In the genomic region with DNA sequence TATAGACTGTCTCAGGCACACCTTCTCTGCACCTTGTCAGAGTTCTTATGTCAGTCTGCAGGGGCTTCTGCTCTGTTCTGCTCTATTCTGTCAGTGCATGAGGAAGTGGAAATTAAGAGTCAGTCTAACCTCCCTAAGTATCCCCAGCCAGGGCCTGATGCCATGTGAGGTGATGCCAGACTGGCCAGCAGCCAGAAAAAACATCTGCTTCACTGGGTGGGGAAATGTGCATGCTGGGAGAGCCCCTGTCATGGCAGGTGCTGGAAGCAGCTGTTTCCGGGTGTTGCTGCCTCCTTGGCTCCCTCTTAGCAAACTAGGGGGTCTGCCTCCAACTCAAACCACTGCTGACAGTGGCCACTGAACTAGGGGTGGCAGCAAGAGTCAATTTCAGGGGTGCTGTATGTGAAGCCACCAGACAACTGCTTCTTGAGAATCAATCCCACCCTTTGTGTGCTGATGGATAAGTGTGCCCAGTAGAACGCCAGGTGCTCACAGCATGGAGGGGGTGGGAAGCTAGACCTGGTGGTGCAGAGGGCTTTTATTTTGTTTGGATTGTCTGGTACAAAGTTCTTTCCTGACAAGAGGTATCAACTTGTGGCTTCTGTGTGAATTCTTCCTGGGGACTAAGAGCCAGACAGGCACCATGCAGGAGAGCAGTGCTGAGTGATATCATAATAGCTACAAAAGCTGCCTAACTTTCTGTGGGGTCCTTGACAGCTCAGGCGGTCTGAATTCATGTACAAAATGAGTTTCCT, we compare ENCODE assay signal across 8 mouse cellular contexts. TPM values are rescaled to one million over a fixed set of nuclear protein-coding genes. Genes with fewer than 3 reads are reported as not detected.
A peak's percentile ranks its signal among the peaks of the same experiment; 100 is the strongest.
DNase-seq lines count a peak whose midpoint lies in the region; ATAC-seq lines count a peak whose summit lies in the region.

No protein-coding gene starts in this region.

- no peak overlapping the region for H3K4me3 ChIP-seq in intestine, embryonic 15.5 days (replicated peaks)
- H3K4me3 ChIP-seq in lung, embryonic 16.5 days (ENCODE audit: low read length), result no peak overlapping the region

- no peak overlapping the region for H3K27ac ChIP-seq in intestine, embryonic 15.5 days
- H3K27ac ChIP-seq in lung, embryonic 16.5 days (ENCODE audit: low read length), result no peak overlapping the region

- no peaks in the 10 kb centered on the region for H3K9me3 ChIP-seq in intestine, embryonic 15.5 days
- no peaks in the 10 kb centered on the region for H3K9me3 ChIP-seq in lung, embryonic 16.5 days (ENCODE audit: control insufficient read depth, low read length)

- H3K4me2 ChIP-seq in intestine, embryonic 15.5 days (replicated peaks), result no peak overlapping the region
- no peak overlapping the region for H3K4me2 ChIP-seq in lung, embryonic 16.5 days (ENCODE audit: low read depth, low read length)

- no peaks in the 10 kb centered on the region for H3K27me3 ChIP-seq in intestine, embryonic 15.5 days (replicated peaks)
- no peaks in the 10 kb centered on the region for H3K27me3 ChIP-seq in lung, embryonic 16.5 days (ENCODE audit: control insufficient read depth, insufficient read depth, low read depth, low read length)
- H3K27me3 ChIP-seq in splenic B cell, adult 2 months (ENCODE audit: control insufficient read depth, insufficient read depth, low read length, poor library complexity, severe bottlenecking), result no peaks in the 10 kb centered on the region

- WGBS in intestine, embryonic 15.5 days, result 43% methylated on average over 3 of the region's 3 CpGs
- 25% methylated on average over 3 of the region's 3 CpGs for WGBS in lung, embryonic 16.5 days

- peak; percentile 69 to 72 for DNase-seq in layer of hippocampus, postnatal 10 days (ENCODE audit: low spot score in 2 of 2)
- no peak for DNase-seq in layer of hippocampus, adult 9-11 months
- peak; percentile 23 for DNase-seq in adrenal gland, adult 8-10 months
- DNase-seq in gastrocnemius, postnatal 4 days (ENCODE audit: low spot score in 2 of 2), result peak; percentile 68 to 80
- peak; percentile 22 for DNase-seq in splenic B cell, adult 2 months (ENCODE audit: low read depth, low spot score)
- DNase-seq in urinary bladder, postnatal 10 days (ENCODE audit: low spot score), result no peak

- H3K36me3 ChIP-seq in intestine, embryonic 15.5 days, result no peaks in the 10 kb centered on the region
- H3K36me3 ChIP-seq in lung, embryonic 16.5 days (ENCODE audit: control insufficient read depth, insufficient read depth, low read length), result no peaks in the 10 kb centered on the region
- H3K36me3 ChIP-seq in splenic B cell, adult 2 months (ENCODE audit: control insufficient read depth, insufficient read depth, low read length, poor library complexity, severe bottlenecking), result no peaks in the 10 kb centered on the region

- no peak overlapping the region for H3K9ac ChIP-seq in intestine, embryonic 15.5 days
- no peak overlapping the region for H3K9ac ChIP-seq in lung, embryonic 16.5 days (ENCODE audit: low read length)

- peak; percentile 71 for ATAC-seq in intestine, embryonic 15.5 days
- peak; percentile 60 for ATAC-seq in lung, embryonic 16.5 days (ENCODE audit: low read depth)

- 0 out of 2 replicates have a peak, but pooled peaks cover 5% of the 10 kb centered on the region for H3K4me1 ChIP-seq in intestine, embryonic 15.5 days (replicated peaks)
- H3K4me1 ChIP-seq in lung, embryonic 16.5 days (replicated peaks; ENCODE audit: control insufficient read depth, insufficient read depth, low read length), result peaks cover 5% of the 10 kb centered on the region

RNA-seq across cellular contexts. Expression of gene Cmpk2, which starts 56.1 kb away (rescaled TPM):
- 10 to 100 TPM; 19.9 to 21.6 TPM for total RNA-seq in layer of hippocampus, postnatal 10 days (2021)
- 10 to 100 TPM in 3 of 4 experiments, 1 to 10 TPM in 1; 9.1 to 26.0 (median 18.5) TPM for total RNA-seq in adrenal gland, adult 8-10 months (2022)
- total RNA-seq in gastrocnemius, postnatal 4 days (2021), result 1 to 10 TPM; 4.8 to 5.8 TPM
- 4.6 and 5.6 TPM in 2 replicates for polyA plus RNA-seq in intestine, embryonic 15.5 days (2015; fragmentation: Nextera tagmentation; extraction: Ambion mirVana)
- 7.4 and 8.6 TPM in 2 replicates for polyA plus RNA-seq in lung, embryonic 16.5 days (2015; fragmentation: Nextera tagmentation; extraction: Ambion mirVana)

Comparison
In these comparisons a context has a peak if more than half of its experiments do, and no peak if none do; other contexts are left out.
1. DNase-seq: peak in layer of hippocampus, postnatal 10 days (2 of 2), adrenal gland, adult 8-10 months (single experiment), gastrocnemius, postnatal 4 days (2 of 2) and splenic B cell, adult 2 months (single experiment); none in layer of hippocampus, adult 9-11 months (single experiment) and urinary bladder, postnatal 10 days (single experiment).